Mouse (Mus musculus) frontal cortex, adult 2 months (tissue): Measurements from ENCODE around the gene Selenop. TPM values are rescaled to one million over a fixed set of nuclear protein-coding genes. Genes with fewer than 3 reads are reported as not detected.

Experiments
- polyA plus RNA-seq: library from polyadenylated mRNA; depleted of rRNA; stranded (reverse); fragments of >200 nt; gene quantifications from 2 replicates; pipeline ENCODE4 v1.2.3, GENCODE M21; 2012; rRNA removed

Selenop gene
- polyA plus RNA-seq, 1 experiment = 351 TPM

Other genes starting within 250 kb of the Selenop start
- 2.9 and 3.7 TPM in 2 replicates for gene Ccdc152, start 35.0 kb downstream of the Selenop start, polyA plus RNA-seq